Mouse (Mus musculus): ENCODE results near the gene Txndc5.

Txndc5 gene

GRCm38 (mm10) chr13:38528687-38529294 lies at the start of gene Txndc5:
Txndc5 (minus strand) TSS chr13:38528824.
- peak; percentile 70 for DNase-seq (ENCODE audit: low read depth)

- DNase-seq (ENCODE audit: low read depth), result no peak
Observed at GRCm38 (mm10) chr13:38574668-38575067, 46.0 kb upstream of the Txndc5 start.

- DNase-seq (ENCODE audit: low read depth), result peak; percentile 11
Observed at GRCm38 (mm10) chr13:38573281-38573680, 44.7 kb upstream of the Txndc5 start.

GRCm38 (mm10) chr13:38565245-38565644 lies 36.6 kb upstream of the Txndc5 start:
- DNase-seq (ENCODE audit: low read depth), result no peak

GRCm38 (mm10) chr13:38554611-38555010 lies 26.0 kb upstream of the Txndc5 start:
- no peak for DNase-seq (ENCODE audit: low read depth)

- DNase-seq (ENCODE audit: low read depth), result no peak
Observed at GRCm38 (mm10) chr13:38554210-38554609, 25.6 kb upstream of the Txndc5 start.

GRCm38 (mm10) chr13:38548681-38549080 lies 20.1 kb upstream of the Txndc5 start:
- DNase-seq (ENCODE audit: low read depth), result no peak

- DNase-seq (ENCODE audit: low read depth), result no peak
Observed at GRCm38 (mm10) chr13:38547717-38548116, 19.1 kb upstream of the Txndc5 start.

- DNase-seq (ENCODE audit: low read depth), result no peak
Observed at GRCm38 (mm10) chr13:38546754-38547153, 18.1 kb upstream of the Txndc5 start.

GRCm38 (mm10) chr13:38545460-38545859 lies 16.8 kb upstream of the Txndc5 start:
- no peak for DNase-seq (ENCODE audit: low read depth)

GRCm38 (mm10) chr13:38544769-38545445 lies 16.3 kb upstream of the Txndc5 start:
- no peak for DNase-seq (ENCODE audit: low read depth)

- no peak for DNase-seq (ENCODE audit: low read depth)
Observed at GRCm38 (mm10) chr13:38543455-38544125, 15.0 kb upstream of the Txndc5 start.

- DNase-seq (ENCODE audit: low read depth), result no peak
Observed at GRCm38 (mm10) chr13:38539192-38539900, 10.7 kb upstream of the Txndc5 start.

- DNase-seq (ENCODE audit: low read depth), result no peak
Observed at GRCm38 (mm10) chr13:38537521-38537920, 8.9 kb upstream of the Txndc5 start.

- no peak for DNase-seq (ENCODE audit: low read depth)
Observed at GRCm38 (mm10) chr13:38534731-38535130, 6.1 kb upstream of the Txndc5 start.

GRCm38 (mm10) chr13:38534016-38534415 lies 5.4 kb upstream of the Txndc5 start:
- peak; percentile 71 for DNase-seq (ENCODE audit: low read depth)

GRCm38 (mm10) chr13:38533461-38533860 lies 4.8 kb upstream of the Txndc5 start:
- peak; percentile 36 for DNase-seq (ENCODE audit: low read depth)

GRCm38 (mm10) chr13:38531498-38531897 lies 2.9 kb upstream of the Txndc5 start:
- DNase-seq (ENCODE audit: low read depth), result no peak

- no peak for DNase-seq (ENCODE audit: low read depth)
Observed at GRCm38 (mm10) chr13:38529576-38529975, 952 bp upstream of the Txndc5 start.

- peak; percentile 84 for DNase-seq (ENCODE audit: low read depth)
Observed at GRCm38 (mm10) chr13:38527797-38528650, 600 bp downstream of the Txndc5 start.

GRCm38 (mm10) chr13:38527041-38527796 lies 1.4 kb downstream of the Txndc5 start:
- peak; percentile 40 for DNase-seq (ENCODE audit: low read depth)

All from NIH3T3 (cell line).